Mouse (Mus musculus) brain, embryonic 14.5 days (tissue): ENCODE results near the gene Efcab2.

Experiments used
- CTCF ChIP-seq: fragments of 200-500 bp; IDR thresholded peaks from 2 replicates; pipeline ENCODE4 v1.5.1; 2012; ENCODE audit warnings: inconsistent platforms, mild to moderate bottlenecking, moderate library complexity, borderline replicate concordance; ENCODE audit not compliant: insufficient read depth, insufficient read length; ENCODE audit errors: extremely low read depth
- POLR2A ChIP-seq: fragments of 200-500 bp; IDR thresholded peaks from 2 replicates; pipeline ENCODE4 v1.6.1; 2012; ENCODE audit warnings: mild to moderate bottlenecking, inconsistent platforms, borderline replicate concordance; ENCODE audit not compliant: poor library complexity, insufficient read depth, insufficient read length, severe bottlenecking; ENCODE audit errors: extremely low read depth

DNA sequence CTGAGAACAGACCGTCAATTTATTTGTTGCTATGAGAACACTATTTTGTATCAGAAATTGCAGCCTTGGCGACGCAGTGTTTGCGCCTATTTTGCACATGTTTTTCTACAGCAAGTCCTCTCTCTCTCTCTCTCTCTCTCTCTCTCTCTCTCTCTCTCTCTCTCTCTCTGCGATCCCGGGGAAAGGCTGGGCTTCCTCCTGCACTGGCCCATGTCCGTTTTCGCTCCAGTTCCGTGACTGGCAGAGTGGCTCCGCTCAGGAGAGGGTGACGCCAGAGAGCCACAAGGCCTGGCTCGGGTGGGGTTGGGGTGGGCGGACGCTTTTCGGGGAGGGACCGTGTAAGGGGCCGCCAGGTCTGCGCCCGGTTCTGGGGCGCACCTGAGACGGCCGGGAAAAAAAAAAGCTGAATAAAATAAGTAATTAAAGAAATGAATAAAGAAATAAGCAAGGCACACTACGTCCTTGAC lies 407 bp upstream of the Efcab2 start:
- TF ChIP-seq POLR2A, result peak; percentile 53; the same call in 1 of the 2 replicates
- TF ChIP-seq CTCF, result no peak
